Mouse (Mus musculus): ENCODE measurements around the gene Tppp. TPM values are rescaled to one million over a fixed set of nuclear protein-coding genes. Genes with fewer than 3 reads are reported as not detected.
A peak's percentile ranks its signal among the peaks of the same experiment; 100 is the strongest.

Gene Tppp
- 2.7 and 3.2 TPM in 2 replicates for polyA plus RNA-seq (2014; fragmentation: Nextera tagmentation; extraction: Ambion mirVana)

GRCm38 (mm10) chr13:74008948-74009718 is at the start of gene Tppp:
Tppp (plus strand) TSS chr13:74009407.
- ATAC-seq (replicated peaks; ENCODE audit: insufficient number of reproducible peaks, low FRiP score, low TSS enrichment): peak; percentile 94
- Histone ChIP-seq H3K4me2 (peak within 1 kb of the TSS; percentile 100), H3K4me3 (ENCODE audit: low read depth, low read length) (peak within 1 kb of the TSS; percentile 66), H3K4me1 (ENCODE audit: control insufficient read depth, insufficient read depth, low read length) (peaks cover 8% of the 10 kb centered on the region; the same call in 1 of the 2 replicates), H3K27me3 (ENCODE audit: control insufficient read depth, insufficient read depth, low read length) (no peaks in the 10 kb centered on the region), H3K9ac (ENCODE audit: low read depth, low read length) (peak within 1 kb of the TSS; percentile 77), H3K9me3 (replicated peaks; ENCODE audit: control insufficient read depth, low read length) (no peaks in the 10 kb centered on the region), H3K27ac (ENCODE audit: low read depth, low read length) (no peak within 1 kb of the TSS; the same call in 1 of the 2 replicates), H3K36me3 (ENCODE audit: control insufficient read depth, insufficient read depth, low read length) (no peaks in the 10 kb centered on the region)
- WGBS (ENCODE audit: insufficient replicate concordance): under 1% methylated on average over 55 of the region's 56 CpGs

- Histone ChIP-seq H3K9ac (ENCODE audit: low read depth, low read length) (no peak overlapping the region), H3K4me3 (ENCODE audit: low read depth, low read length) (no peak overlapping the region), H3K36me3 (ENCODE audit: control insufficient read depth, insufficient read depth, low read length) (peaks cover 29% of the 10 kb centered on the region), H3K4me1 (ENCODE audit: control insufficient read depth, insufficient read depth, low read length) (no peaks in the 10 kb centered on the region), H3K27me3 (ENCODE audit: control insufficient read depth, insufficient read depth, low read length) (no peaks in the 10 kb centered on the region), H3K27ac (ENCODE audit: low read depth, low read length) (no peak overlapping the region), H3K4me2 (no peak overlapping the region), H3K9me3 (replicated peaks; ENCODE audit: control insufficient read depth, low read length) (no peaks in the 10 kb centered on the region)
- ATAC-seq (replicated peaks; ENCODE audit: insufficient number of reproducible peaks, low FRiP score, low TSS enrichment): no peak
- WGBS (ENCODE audit: insufficient replicate concordance): 88% methylated on average over 10 of the region's 10 CpGs
Observed at GRCm38 (mm10) chr13:73960117-73960652, 49.0 kb upstream of the Tppp start.

- no peaks in the 10 kb centered on the region for H3K4me1 ChIP-seq (ENCODE audit: control insufficient read depth, insufficient read depth, low read length)
- H3K27ac ChIP-seq (ENCODE audit: low read depth, low read length): no peak overlapping the region
- H3K9ac ChIP-seq (ENCODE audit: low read depth, low read length): no peak overlapping the region
- no peak for ATAC-seq (replicated peaks; ENCODE audit: insufficient number of reproducible peaks, low FRiP score, low TSS enrichment)
- H3K4me3 ChIP-seq (ENCODE audit: low read depth, low read length): no peak overlapping the region
- H3K27me3 ChIP-seq (ENCODE audit: control insufficient read depth, insufficient read depth, low read length): no peaks in the 10 kb centered on the region
- H3K9me3 ChIP-seq (replicated peaks; ENCODE audit: control insufficient read depth, low read length): no peaks in the 10 kb centered on the region
- 77% methylated on average over 4 of the region's 4 CpGs for WGBS (ENCODE audit: insufficient replicate concordance)
- H3K4me2 ChIP-seq: no peak overlapping the region
- H3K36me3 ChIP-seq (ENCODE audit: control insufficient read depth, insufficient read depth, low read length): peaks cover 25% of the 10 kb centered on the region
Observed at GRCm38 (mm10) chr13:73961177-73961576, 48.0 kb upstream of the Tppp start.

- Histone ChIP-seq H3K27ac (ENCODE audit: low read depth, low read length) (no peak within 1 kb of the TSS), H3K9me3 (replicated peaks; ENCODE audit: control insufficient read depth, low read length) (no peaks in the 10 kb centered on the region), H3K4me1 (ENCODE audit: control insufficient read depth, insufficient read depth, low read length) (no peaks in the 10 kb centered on the region), H3K27me3 (ENCODE audit: control insufficient read depth, insufficient read depth, low read length) (no peaks in the 10 kb centered on the region), H3K36me3 (ENCODE audit: control insufficient read depth, insufficient read depth, low read length) (0 out of 2 replicates have a peak, but pooled peaks cover 10% of the 10 kb centered on the region), H3K9ac (ENCODE audit: low read depth, low read length) (no peak within 1 kb of the TSS), H3K4me2 (no peak within 1 kb of the TSS), H3K4me3 (ENCODE audit: low read depth, low read length) (no peak within 1 kb of the TSS)
- ATAC-seq (replicated peaks; ENCODE audit: insufficient number of reproducible peaks, low FRiP score, low TSS enrichment): no peak
- WGBS (ENCODE audit: insufficient replicate concordance): 84% methylated on average over 5 of the region's 5 CpGs
Observed at GRCm38 (mm10) chr13:73963551-73963950, 45.7 kb upstream of the Tppp start, which contains the start of gene Zdhhc11. Zdhhc11 (plus strand) TSS chr13:73963851.

- WGBS (ENCODE audit: insufficient replicate concordance): 14% methylated on average over 12 of the region's 12 CpGs
- no peak overlapping the region for H3K9ac ChIP-seq (ENCODE audit: low read depth, low read length)
- peak overlapping the region; percentile 57 for H3K27ac ChIP-seq (ENCODE audit: low read depth, low read length)
- no peaks in the 10 kb centered on the region for H3K9me3 ChIP-seq (replicated peaks; ENCODE audit: control insufficient read depth, low read length)
- ATAC-seq (replicated peaks; ENCODE audit: insufficient number of reproducible peaks, low FRiP score, low TSS enrichment): peak; percentile 78
- no peaks in the 10 kb centered on the region for H3K27me3 ChIP-seq (ENCODE audit: control insufficient read depth, insufficient read depth, low read length)
- no peaks in the 10 kb centered on the region for H3K36me3 ChIP-seq (ENCODE audit: control insufficient read depth, insufficient read depth, low read length)
- peaks cover 8% of the 10 kb centered on the region; the same call in 1 of the 2 replicates for H3K4me1 ChIP-seq (ENCODE audit: control insufficient read depth, insufficient read depth, low read length)
- peak overlapping the region; percentile 39 for H3K4me2 ChIP-seq
- H3K4me3 ChIP-seq (ENCODE audit: low read depth, low read length): no peak overlapping the region
Observed at GRCm38 (mm10) chr13:73970545-73971448, 38.4 kb upstream of the Tppp start.

GRCm38 (mm10) chr13:73974523-73974922 is 34.7 kb upstream of the Tppp start:
- Histone ChIP-seq H3K27ac (ENCODE audit: low read depth, low read length) (no peak overlapping the region), H3K9me3 (replicated peaks; ENCODE audit: control insufficient read depth, low read length) (no peaks in the 10 kb centered on the region), H3K4me3 (ENCODE audit: low read depth, low read length) (no peak overlapping the region), H3K27me3 (ENCODE audit: control insufficient read depth, insufficient read depth, low read length) (no peaks in the 10 kb centered on the region), H3K4me2 (no peak overlapping the region), H3K4me1 (ENCODE audit: control insufficient read depth, insufficient read depth, low read length) (peaks cover 8% of the 10 kb centered on the region; the same call in 1 of the 2 replicates), H3K9ac (ENCODE audit: low read depth, low read length) (no peak overlapping the region), H3K36me3 (ENCODE audit: control insufficient read depth, insufficient read depth, low read length) (no peaks in the 10 kb centered on the region)
- WGBS (ENCODE audit: insufficient replicate concordance): 75% methylated on average over 3 of the region's 3 CpGs
- no peak for ATAC-seq (replicated peaks; ENCODE audit: insufficient number of reproducible peaks, low FRiP score, low TSS enrichment)

- Histone ChIP-seq H3K9me3 (replicated peaks; ENCODE audit: control insufficient read depth, low read length) (no peaks in the 10 kb centered on the region), H3K4me2 (no peak overlapping the region), H3K27me3 (ENCODE audit: control insufficient read depth, insufficient read depth, low read length) (no peaks in the 10 kb centered on the region), H3K4me3 (ENCODE audit: low read depth, low read length) (no peak overlapping the region), H3K4me1 (ENCODE audit: control insufficient read depth, insufficient read depth, low read length) (no peaks in the 10 kb centered on the region), H3K9ac (ENCODE audit: low read depth, low read length) (no peak overlapping the region), H3K36me3 (ENCODE audit: control insufficient read depth, insufficient read depth, low read length) (no peaks in the 10 kb centered on the region), H3K27ac (ENCODE audit: low read depth, low read length) (no peak overlapping the region)
- WGBS (ENCODE audit: insufficient replicate concordance): 83% methylated on average over 5 of the region's 5 CpGs
- ATAC-seq (replicated peaks; ENCODE audit: insufficient number of reproducible peaks, low FRiP score, low TSS enrichment): no peak
Observed at GRCm38 (mm10) chr13:73976935-73977334, 32.3 kb upstream of the Tppp start.

- WGBS (ENCODE audit: insufficient replicate concordance): 70% methylated on average over 5 of the region's 5 CpGs
- no peak overlapping the region for H3K27ac ChIP-seq (ENCODE audit: low read depth, low read length)
- no peak for ATAC-seq (replicated peaks; ENCODE audit: insufficient number of reproducible peaks, low FRiP score, low TSS enrichment)
- no peaks in the 10 kb centered on the region for H3K27me3 ChIP-seq (ENCODE audit: control insufficient read depth, insufficient read depth, low read length)
- H3K9me3 ChIP-seq (replicated peaks; ENCODE audit: control insufficient read depth, low read length): no peaks in the 10 kb centered on the region
- no peak overlapping the region for H3K9ac ChIP-seq (ENCODE audit: low read depth, low read length)
- no peaks in the 10 kb centered on the region for H3K36me3 ChIP-seq (ENCODE audit: control insufficient read depth, insufficient read depth, low read length)
- H3K4me3 ChIP-seq (ENCODE audit: low read depth, low read length): no peak overlapping the region
- no peak overlapping the region for H3K4me2 ChIP-seq
- H3K4me1 ChIP-seq (ENCODE audit: control insufficient read depth, insufficient read depth, low read length): 0 out of 2 replicates have a peak, but pooled peaks cover 6% of the 10 kb centered on the region
Observed at GRCm38 (mm10) chr13:73990325-73990724, 18.9 kb upstream of the Tppp start.

All from heart, embryonic 11.5 days (tissue).